Mouse (Mus musculus) myocyte (in vitro differentiated cells): ENCODE data around the gene Ftsj3. TPM values are rescaled to one million over a fixed set of nuclear protein-coding genes. Genes with fewer than 3 reads are reported as not detected.

ENCODE experiments used
- H3K27me3 ChIP-seq: one replicate; pipeline ENCODE4 v1.6.1; 2011; ENCODE audit not compliant: control insufficient read depth, insufficient read depth, insufficient read length
- H3K36me3 ChIP-seq: one replicate; pipeline ENCODE4 v1.6.1; 2011; ENCODE audit not compliant: control insufficient read depth, insufficient read depth
- H3K4me2 ChIP-seq: one replicate; pipeline ENCODE4 v1.6.1; 2011; ENCODE audit warnings: low read depth, control low read depth
- H3K4me3 ChIP-seq: one replicate; pipeline ENCODE4 v1.5.1; 2011; ENCODE audit warnings: mild to moderate bottlenecking, control low read depth, moderate library complexity
- H3K79me2 ChIP-seq: one replicate; pipeline ENCODE4 v1.6.1; 2011; ENCODE audit not compliant: control insufficient read depth, insufficient read depth
- H3ac ChIP-seq: one replicate; pipeline ENCODE4 v1.6.1; 2011; ENCODE audit not compliant: control insufficient read depth, insufficient read length
- CEBPB ChIP-seq: IDR thresholded peaks from 2 replicates; pipeline ENCODE4 v1.6.1; 2011; ENCODE audit warnings: mild to moderate bottlenecking, moderate library complexity; ENCODE audit not compliant: poor library complexity, insufficient read depth, severe bottlenecking
- E2F4 ChIP-seq: IDR thresholded peaks from one replicate; pipeline ENCODE4 v1.6.1; 2011; ENCODE audit warnings: mild to moderate bottlenecking, control low read depth, moderate library complexity; ENCODE audit not compliant: insufficient read depth
- MAX ChIP-seq: IDR thresholded peaks from one replicate; pipeline ENCODE4 v1.6.1; 2011; ENCODE audit warnings: low read depth, mild to moderate bottlenecking, control low read depth
- MYOD1 ChIP-seq, 3 experiments: IDR thresholded peaks; one replicate each; pipeline ENCODE4 v1.6.1; 2011; ENCODE audit warnings: control low read depth in 2 of 3, low read depth in 2 of 3, mild to moderate bottlenecking in 2 of 3, moderate library complexity in 1 of 3; ENCODE audit not compliant: insufficient read length in 2 of 3, control insufficient read depth in 1 of 3
- MYOG ChIP-seq, 3 experiments: IDR thresholded peaks; one replicate each; pipeline ENCODE4 v1.6.1; 2011; ENCODE audit warnings: control low read depth in 2 of 3, low read depth in 2 of 3, mild to moderate bottlenecking in 2 of 3; ENCODE audit not compliant: insufficient read length in 2 of 3, control insufficient read depth in 1 of 3, insufficient read depth in 1 of 3
- POLR2A ChIP-seq: IDR thresholded peaks from one replicate; pipeline ENCODE4 v1.6.1; 2011; ENCODE audit warnings: low read depth, mild to moderate bottlenecking, control low read depth, moderate library complexity; ENCODE audit not compliant: insufficient read length
- POLR2AphosphoS2 ChIP-seq: IDR thresholded peaks from one replicate; pipeline ENCODE4 v1.6.1; 2011; ENCODE audit warnings: low read depth, control low read depth; ENCODE audit not compliant: insufficient read length
- REST ChIP-seq: IDR thresholded peaks from one replicate; pipeline ENCODE4 v1.6.1; 2011; ENCODE audit warnings: mild to moderate bottlenecking, control low read depth, moderate library complexity; ENCODE audit not compliant: insufficient read depth, insufficient read length
- SRF ChIP-seq: IDR thresholded peaks from one replicate; pipeline ENCODE4 v1.6.1; 2011; ENCODE audit warnings: low read depth; ENCODE audit not compliant: control insufficient read depth, insufficient read length
- TCF12 ChIP-seq: IDR thresholded peaks from one replicate; pipeline ENCODE4 v1.6.1; 2011; ENCODE audit warnings: mild to moderate bottlenecking, control low read depth; ENCODE audit not compliant: poor library complexity, insufficient read depth, severe bottlenecking
- TCF3 ChIP-seq: IDR thresholded peaks from one replicate; pipeline ENCODE4 v1.6.1; 2011; ENCODE audit warnings: low read depth, control low read depth; ENCODE audit not compliant: insufficient read length
- USF1 ChIP-seq: IDR thresholded peaks from one replicate; pipeline ENCODE4 v1.6.1; 2011; ENCODE audit warnings: low read depth, mild to moderate bottlenecking, control low read depth, moderate library complexity
- polyA plus RNA-seq: library from polyadenylated mRNA; unstranded; fragments of >200 nt; fragmentation: generic; extraction: Trizol; gene quantifications from one replicate; pipeline ENCODE4 v1.2.1, GENCODE M21; 2012; ENCODE audit warnings: missing spikeins

The Ftsj3 gene
- polyA plus RNA-seq, 1 experiment = 36.1 TPM

DNA sequence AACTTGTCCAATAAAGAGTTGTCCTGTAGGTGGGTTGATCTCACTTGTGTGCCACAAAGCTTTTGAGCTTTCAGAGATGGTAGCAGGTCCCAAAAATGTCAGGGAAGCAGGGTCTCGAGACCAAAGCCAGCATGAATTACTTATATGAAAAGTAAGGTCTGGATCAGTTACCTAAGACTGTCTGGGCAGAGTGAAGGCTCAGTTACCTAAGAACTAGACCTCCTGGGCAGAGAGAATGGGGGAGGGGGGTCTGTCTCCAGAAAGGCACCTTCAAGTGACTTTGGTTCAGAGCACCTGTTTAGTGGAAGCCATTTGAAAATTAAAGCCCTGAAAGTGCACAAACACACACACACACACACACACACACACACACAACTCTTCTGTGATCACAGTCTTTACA, 18.5 kb upstream of the Ftsj3 start:
- TF ChIP-seq USF1 (no peak), E2F4 (no peak), TCF3 (no peak), MAX (no peak), SRF (no peak), POLR2A (no peak)
- Histone ChIP-seq H3K27me3 (no peaks in the 10 kb centered on the region), H3K4me2 (no peak overlapping the region), H3K79me2 (peaks cover 27% of the 10 kb centered on the region), H3ac (no peak overlapping the region), H3K36me3 (no peaks in the 10 kb centered on the region), H3K4me3 (no peak overlapping the region)

GRCm38 (mm10) chr11:106273811-106274210, 17.9 kb upstream of the Ftsj3 start:
- Histone ChIP-seq H3ac (no peak overlapping the region), H3K4me2 (peak overlapping the region; percentile 87), H3K79me2 (peaks cover 33% of the 10 kb centered on the region), H3K27me3 (no peaks in the 10 kb centered on the region), H3K4me3 (peak overlapping the region; percentile 60), H3K36me3 (no peaks in the 10 kb centered on the region)
- TF ChIP-seq TCF12 = no peak
- no peak for TF ChIP-seq REST
- no peak for TF ChIP-seq CEBPB
- no peak for TF ChIP-seq MYOD1 (IDR thresholded peaks at IDR 0.05; ENCODE audit: control insufficient read depth in 1 of 3, insufficient read length in 2 of 3, low read depth in 2 of 3)
- no peak for TF ChIP-seq POLR2AphosphoS2
- TF ChIP-seq POLR2A = no peak
- no peak for TF ChIP-seq E2F4
- no peak for TF ChIP-seq MAX
- no peak for TF ChIP-seq SRF
- no peak for TF ChIP-seq TCF3
- no peak for TF ChIP-seq USF1
- TF ChIP-seq MYOG (IDR thresholded peaks at IDR 0.05; ENCODE audit: control insufficient read depth in 1 of 3, insufficient read depth in 1 of 3, insufficient read length in 2 of 3, low read depth in 2 of 3) = no peak

DNA sequence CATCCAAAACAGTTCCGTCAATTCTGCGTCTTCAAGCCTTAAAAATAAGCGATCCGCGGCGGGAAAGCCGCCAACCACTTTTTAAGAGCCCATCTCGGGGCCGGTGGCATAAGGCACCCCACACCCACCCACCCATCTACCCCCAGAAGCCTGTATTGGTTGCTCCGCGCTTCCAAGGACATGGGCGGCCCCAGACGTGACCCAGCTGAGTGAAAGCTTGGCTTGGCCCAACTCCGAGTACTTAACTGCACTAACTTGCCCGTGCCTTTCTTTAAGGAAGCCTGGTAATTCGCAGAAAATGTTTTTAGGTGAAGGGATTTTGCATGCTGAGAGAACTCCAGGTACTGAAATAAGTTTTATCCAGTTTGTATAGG, 17.4 kb upstream of the Ftsj3 start:
- no peaks in the 10 kb centered on the region for H3K36me3 ChIP-seq

DNA sequence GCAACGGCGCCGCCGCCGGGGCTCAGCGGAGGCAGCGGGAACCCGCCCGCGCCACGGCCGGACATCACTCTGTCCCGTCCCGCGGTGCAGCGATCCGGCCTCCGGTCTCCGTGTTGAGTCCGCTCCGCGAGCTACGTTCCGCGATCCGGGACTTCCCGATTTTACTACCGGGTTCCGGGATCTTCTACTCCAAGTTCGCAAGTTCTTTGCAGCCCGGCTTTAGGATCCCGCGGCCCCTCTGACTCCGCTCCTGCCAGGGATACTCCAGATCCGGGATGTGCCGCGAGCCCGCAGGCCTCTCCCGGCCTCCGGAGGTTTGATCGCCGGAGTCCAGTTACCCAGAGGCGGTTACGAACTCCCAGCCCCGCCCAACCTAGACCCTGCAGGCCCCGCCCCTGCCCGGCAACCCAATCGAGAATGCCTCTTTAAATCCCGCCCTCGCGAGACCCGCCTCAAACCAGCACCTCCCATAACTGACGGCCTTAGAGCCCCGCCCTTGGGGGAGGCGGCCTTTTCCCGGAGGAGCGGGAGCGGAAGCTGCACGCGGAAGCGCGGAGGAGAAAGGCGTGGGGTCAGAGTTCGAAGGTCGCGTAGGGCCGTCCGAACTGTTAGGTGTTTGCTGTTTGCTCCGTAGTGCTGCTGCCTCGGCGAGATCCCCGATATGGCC, 16.9 kb upstream of the Ftsj3 start, which contains the start of gene Smarcd2:
TSS of gene Smarcd2 (minus strand) at position 329 of the 667 bp plus-strand sequence.
- Histone ChIP-seq H3K36me3 (no peaks in the 10 kb centered on the region), H3K4me2 (peak within 1 kb of the TSS; percentile 87), H3K79me2 (peaks cover 36% of the 10 kb centered on the region), H3K27me3 (no peaks in the 10 kb centered on the region), H3ac (peak within 1 kb of the TSS; percentile 88), H3K4me3 (peak within 1 kb of the TSS; percentile 60)
- TF ChIP-seq POLR2A = peak; percentile 85
- TF ChIP-seq MYOD1 (IDR thresholded peaks at IDR 0.05; ENCODE audit: control insufficient read depth in 1 of 3, insufficient read length in 2 of 3, low read depth in 2 of 3) = no peak
- TF ChIP-seq USF1 = no peak
- peak; percentile 86 for TF ChIP-seq POLR2AphosphoS2
- peak; percentile 27 for TF ChIP-seq E2F4
- TF ChIP-seq TCF12 = no peak
- no peak for TF ChIP-seq REST
- peak in 1 of 3 experiments; percentile 10 for TF ChIP-seq MYOG (IDR thresholded peaks at IDR 0.05; ENCODE audit: control insufficient read depth in 1 of 3, insufficient read depth in 1 of 3, insufficient read length in 2 of 3, low read depth in 2 of 3)

More for the DNA sequence above, 17.4 kb upstream of the Ftsj3 start:
- Histone ChIP-seq H3K27me3 (no peaks in the 10 kb centered on the region), H3ac (peak overlapping the region; percentile 88), H3K4me2 (peak overlapping the region; percentile 87), H3K79me2 (peaks cover 36% of the 10 kb centered on the region), H3K4me3 (peak overlapping the region; percentile 60)
- no peak for TF ChIP-seq MYOG (IDR thresholded peaks at IDR 0.05; ENCODE audit: control insufficient read depth in 1 of 3, insufficient read depth in 1 of 3, insufficient read length in 2 of 3, low read depth in 2 of 3)
- no peak for TF ChIP-seq MAX
- TF ChIP-seq SRF = no peak
- no peak for TF ChIP-seq MYOD1 (IDR thresholded peaks at IDR 0.05; ENCODE audit: control insufficient read depth in 1 of 3, insufficient read length in 2 of 3, low read depth in 2 of 3)
- no peak for TF ChIP-seq USF1
- TF ChIP-seq REST = no peak
